ENCODE assay signal across 9 mouse cellular contexts in genomic region chr5:130096754-130097153, GRCm38 (mm10). TPM values are rescaled to one million over a fixed set of nuclear protein-coding genes. Genes with fewer than 3 reads are reported as not detected.
DNase-seq lines count a peak whose midpoint lies in the region; ATAC-seq lines count a peak whose summit lies in the region.
"Had no signal": no experiment of that assay in that cellular context is flagged by ENCODE, and none has a peak within 500 bp of the region (broad histone marks: within the 10 kb centered on the region; RNA-seq: fewer than 3 reads in every experiment).

No protein-coding gene starts in this region.

- ATAC-seq in limb, embryonic 11.5 days (ENCODE audit: insufficient number of reproducible peaks, low FRiP score, low TSS enrichment, low read depth) = no peak
- ATAC-seq in forebrain, embryonic 16.5 days = peak; percentile 50; the same call in 1 of the 2 replicates
- peak; percentile 79; the same call in 1 of the 2 replicates for ATAC-seq in stomach, embryonic 14.5 days (ENCODE audit: insufficient number of reproducible peaks, insufficient read depth, low FRiP score, low read depth)

- H3K4me2 ChIP-seq in limb, embryonic 11.5 days (ENCODE audit: low read depth, severe bottlenecking) = no peak overlapping the region
- no peak overlapping the region for H3K4me2 ChIP-seq in forebrain, embryonic 16.5 days (ENCODE audit: low read length)
- no peak overlapping the region for H3K4me2 ChIP-seq in stomach, embryonic 14.5 days (replicated peaks; ENCODE audit: low read depth, low read length)
- H3K4me2 ChIP-seq: lung, embryonic 15.5 days had no signal

- 72% methylated on average over 12 of the region's 12 CpGs for WGBS in limb, embryonic 11.5 days
- 66% methylated on average over 12 of the region's 12 CpGs for WGBS in limb, embryonic 10.5 days
- WGBS in forebrain, embryonic 16.5 days = 35% methylated on average over 12 of the region's 12 CpGs
- 62% methylated on average over 12 of the region's 12 CpGs for WGBS in stomach, embryonic 14.5 days

- no peaks in the 10 kb centered on the region for H3K9me3 ChIP-seq in limb, embryonic 11.5 days (ENCODE audit: control insufficient read depth, low read length)
- no peaks in the 10 kb centered on the region for H3K9me3 ChIP-seq in limb, embryonic 10.5 days (replicated peaks)
- H3K9me3 ChIP-seq in forebrain, embryonic 16.5 days (ENCODE audit: control insufficient read depth, low read length) = no peaks in the 10 kb centered on the region
- H3K9me3 ChIP-seq in stomach, embryonic 14.5 days (ENCODE audit: control insufficient read depth, low read depth, low read length) = no peaks in the 10 kb centered on the region
- H3K9me3 ChIP-seq: lung, embryonic 15.5 days had no signal

- H3K4me1 ChIP-seq in limb, embryonic 11.5 days (ENCODE audit: control insufficient read depth, insufficient read depth, low read length) = no peaks in the 10 kb centered on the region
- no peaks in the 10 kb centered on the region for H3K4me1 ChIP-seq in limb, embryonic 10.5 days
- no peaks in the 10 kb centered on the region for H3K4me1 ChIP-seq in forebrain, embryonic 16.5 days (replicated peaks; ENCODE audit: control insufficient read depth, insufficient read depth, low read length)
- no peaks in the 10 kb centered on the region for H3K4me1 ChIP-seq in stomach, embryonic 14.5 days (ENCODE audit: control insufficient read depth, insufficient read depth, low read length)
- H3K4me1 ChIP-seq: lung, embryonic 15.5 days had no signal

- H3K4me3 ChIP-seq in limb, embryonic 11.5 days (ENCODE audit: low read depth, low read length) = no peak overlapping the region
- H3K4me3 ChIP-seq in limb, embryonic 10.5 days = no peak overlapping the region
- H3K4me3 ChIP-seq in forebrain, embryonic 16.5 days (replicated peaks; ENCODE audit: low read length) = no peak overlapping the region
- no peak overlapping the region for H3K4me3 ChIP-seq in stomach, embryonic 14.5 days (ENCODE audit: low read depth, low read length)
- H3K4me3 ChIP-seq: erythroblast, embryonic 14.5 days; lung, embryonic 15.5 days had no signal

- peak; percentile 23 for DNase-seq in limb, embryonic 11.5 days (ENCODE audit: low spot score)
- no peak for DNase-seq in limb, embryonic 10.5 days (ENCODE audit: low spot score)
- peak; percentile 71 for DNase-seq in brain, adult 2 months (ENCODE audit: low read depth, low spot score)
- DNase-seq in ovary, postnatal 14 days (ENCODE audit: low spot score) = no peak
- DNase-seq in adrenal gland, adult 18-20 months (ENCODE audit: low spot score in 2 of 2) = no peak

- 0 out of 2 replicates have a peak, but pooled peaks cover under 1% of the 10 kb centered on the region for H3K36me3 ChIP-seq in limb, embryonic 11.5 days (ENCODE audit: control insufficient read depth, insufficient read depth, low read length)
- H3K36me3 ChIP-seq in limb, embryonic 10.5 days = peaks cover 22% of the 10 kb centered on the region
- 0 out of 2 replicates have a peak, but pooled peaks cover 4% of the 10 kb centered on the region for H3K36me3 ChIP-seq in forebrain, embryonic 16.5 days (ENCODE audit: control insufficient read depth, insufficient read depth)
- 0 out of 2 replicates have a peak, but pooled peaks cover 3% of the 10 kb centered on the region for H3K36me3 ChIP-seq in stomach, embryonic 14.5 days (ENCODE audit: control insufficient read depth, insufficient read depth, low read length)

- no peak overlapping the region for H3K27ac ChIP-seq in limb, embryonic 11.5 days (replicated peaks; ENCODE audit: low read depth, low read length)
- H3K27ac ChIP-seq in limb, embryonic 10.5 days = no peak overlapping the region
- H3K27ac ChIP-seq in forebrain, embryonic 16.5 days (ENCODE audit: low read length) = no peak overlapping the region
- no peak overlapping the region for H3K27ac ChIP-seq in stomach, embryonic 14.5 days (ENCODE audit: low read length)
- H3K27ac ChIP-seq: lung, embryonic 15.5 days had no signal

- no peak overlapping the region for H3K9ac ChIP-seq in limb, embryonic 11.5 days (ENCODE audit: low read length)
- no peak overlapping the region for H3K9ac ChIP-seq in forebrain, embryonic 16.5 days (replicated peaks; ENCODE audit: low read depth, low read length)
- no peak overlapping the region for H3K9ac ChIP-seq in stomach, embryonic 14.5 days (replicated peaks; ENCODE audit: low read depth, low read length)
- H3K9ac ChIP-seq: lung, embryonic 15.5 days had no signal

- no peaks in the 10 kb centered on the region for H3K27me3 ChIP-seq in limb, embryonic 11.5 days (ENCODE audit: control insufficient read depth, insufficient read depth, low read length)
- H3K27me3 ChIP-seq in limb, embryonic 10.5 days (ENCODE audit: low read depth, poor library complexity, severe bottlenecking) = no peaks in the 10 kb centered on the region
- no peaks in the 10 kb centered on the region for H3K27me3 ChIP-seq in forebrain, embryonic 16.5 days (replicated peaks; ENCODE audit: control insufficient read depth, insufficient read depth, low read length)
- H3K27me3 ChIP-seq in stomach, embryonic 14.5 days (ENCODE audit: control insufficient read depth, insufficient read depth, low read length) = no peaks in the 10 kb centered on the region
- H3K27me3 ChIP-seq: lung, embryonic 15.5 days had no signal

RNA-seq across cellular contexts. Expression of gene Tpst1, which starts 23.6 kb away (rescaled TPM):
- polyA plus RNA-seq in limb, embryonic 11.5 days (2014; fragmentation: Nextera tagmentation; extraction: Ambion mirVana) = 73.0 and 76.4 TPM in 2 replicates
- polyA plus RNA-seq in limb, embryonic 10.5 days (2016; fragmentation: Nextera tagmentation; extraction: Ambion mirVana) = 65.4 and 65.6 TPM in 2 replicates
- polyA plus RNA-seq in forebrain, embryonic 16.5 days (2015; fragmentation: Nextera tagmentation; extraction: Ambion mirVana) = 59.5 and 66.1 TPM in 2 replicates
- 82.7 and 87.3 TPM in 2 replicates for polyA plus RNA-seq in stomach, embryonic 14.5 days (2014; fragmentation: Nextera tagmentation; extraction: Ambion mirVana)
- total RNA-seq in adrenal gland, adult 18-20 months (2021) = 10 to 100 TPM; 27.2 to 28.8 TPM

RNA-seq across cellular contexts. Expression of gene Kctd7, which starts 47.9 kb away (rescaled TPM):
- polyA plus RNA-seq in limb, embryonic 11.5 days (2014; fragmentation: Nextera tagmentation; extraction: Ambion mirVana) = 3.7 and 5.8 TPM in 2 replicates
- 3.4 and 4.7 TPM in 2 replicates for polyA plus RNA-seq in limb, embryonic 10.5 days (2016; fragmentation: Nextera tagmentation; extraction: Ambion mirVana)
- polyA plus RNA-seq in forebrain, embryonic 16.5 days (2015; fragmentation: Nextera tagmentation; extraction: Ambion mirVana) = 14.3 and 14.9 TPM in 2 replicates
- polyA plus RNA-seq in stomach, embryonic 14.5 days (2014; fragmentation: Nextera tagmentation; extraction: Ambion mirVana) = 5.0 and 5.1 TPM in 2 replicates
- 10 to 100 TPM in 1 of 2 experiments, 1 to 10 TPM in 1; 9.7 to 10.3 TPM for total RNA-seq in adrenal gland, adult 18-20 months (2021)

Comparison
In these comparisons a context has a peak if more than half of its experiments do, and no peak if none do; other contexts are left out.
1. DNase-seq: peak in limb, embryonic 11.5 days (single experiment) and brain, adult 2 months (single experiment); none in limb, embryonic 10.5 days (single experiment), ovary, postnatal 14 days (single experiment) and adrenal gland, adult 18-20 months (0 of 2).